Mouse (Mus musculus) A20 (cell line): Measurements from ENCODE around the gene Vapa.

Experiments
- DNase-seq: peaks from one replicate; pipeline ENCODE4 v3.0.0-alpha.2; 2011; ENCODE audit warnings: low read depth, low spot score

Vapa gene

DNA sequence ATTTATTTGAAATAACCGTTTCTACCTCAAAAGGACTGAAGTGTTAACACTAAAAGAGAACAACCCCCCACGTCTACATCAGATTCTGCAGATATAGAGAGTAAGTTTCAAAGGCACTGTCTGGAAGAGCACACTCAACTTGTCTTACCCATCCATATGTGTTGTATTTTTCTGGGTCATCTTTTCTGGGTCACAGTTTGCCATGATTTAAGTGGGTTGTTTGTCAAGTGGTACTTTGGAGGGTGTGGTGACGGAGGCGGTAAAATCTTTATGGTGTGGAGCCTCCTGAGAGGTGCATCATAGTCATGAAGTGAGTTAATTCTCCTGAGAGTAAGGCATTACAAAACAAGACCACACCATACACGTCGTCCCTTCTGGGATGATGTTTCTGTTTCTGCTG lies 12.2 kb upstream of the Vapa start:
- no peak for DNase-seq

DNA sequence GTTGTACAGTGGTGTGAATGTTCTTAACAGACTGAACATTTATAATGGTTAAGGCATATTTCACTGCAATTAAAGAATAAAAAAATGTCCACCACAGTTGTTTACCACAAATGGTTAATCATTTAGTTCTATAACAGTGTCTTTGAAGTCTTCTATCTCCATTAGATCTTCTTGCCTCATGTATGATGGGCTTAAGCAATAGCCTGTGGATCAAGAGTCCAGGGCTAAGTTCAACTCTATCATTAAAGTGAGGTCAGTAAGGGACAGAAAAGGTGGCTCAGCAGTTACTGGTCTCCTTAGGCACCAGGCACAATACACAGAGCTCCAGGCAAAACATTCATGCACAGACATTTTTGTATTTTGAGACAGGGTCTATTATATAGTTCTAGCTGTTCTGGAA lies 9.8 kb upstream of the Vapa start:
- DNase-seq = no peak

DNA sequence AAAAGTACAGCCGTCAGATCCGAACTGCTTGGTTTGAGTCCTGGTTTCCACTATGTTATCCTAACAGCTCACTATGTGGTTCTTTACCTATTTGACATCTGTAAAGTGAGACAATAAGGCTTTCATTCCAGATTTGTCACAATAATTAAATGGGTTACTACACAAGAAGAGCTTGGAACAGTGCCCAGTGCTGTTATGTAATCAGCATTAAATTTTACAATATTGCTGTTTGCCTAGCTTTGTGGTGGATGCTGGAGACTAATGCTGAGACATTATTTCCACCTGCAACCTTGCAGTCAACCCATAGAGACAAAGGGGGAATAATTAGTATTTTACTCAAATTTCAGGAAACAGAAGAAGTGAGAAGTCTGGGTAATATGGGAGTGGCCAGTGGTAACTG lies 5.1 kb upstream of the Vapa start:
- DNase-seq = no peak

DNA sequence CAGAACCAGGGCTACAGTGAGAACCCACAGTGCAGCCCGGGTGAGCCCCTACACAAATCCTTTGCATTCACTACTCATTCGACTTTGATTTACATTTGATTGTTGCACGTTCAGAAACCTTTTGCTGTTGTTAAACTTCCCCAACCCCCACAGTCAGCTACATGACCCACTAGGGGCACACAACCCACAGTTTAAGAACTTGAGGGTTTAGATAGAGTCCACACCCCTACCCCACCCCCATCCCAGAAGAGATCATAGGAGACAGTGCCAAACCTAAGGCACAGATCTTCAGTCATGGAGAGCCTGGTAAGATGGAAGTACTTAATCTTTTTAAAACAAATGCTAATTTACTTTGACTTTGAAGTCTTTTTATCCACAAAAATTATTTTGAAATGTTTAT lies 2.3 kb upstream of the Vapa start:
- DNase-seq = no peak

DNA sequence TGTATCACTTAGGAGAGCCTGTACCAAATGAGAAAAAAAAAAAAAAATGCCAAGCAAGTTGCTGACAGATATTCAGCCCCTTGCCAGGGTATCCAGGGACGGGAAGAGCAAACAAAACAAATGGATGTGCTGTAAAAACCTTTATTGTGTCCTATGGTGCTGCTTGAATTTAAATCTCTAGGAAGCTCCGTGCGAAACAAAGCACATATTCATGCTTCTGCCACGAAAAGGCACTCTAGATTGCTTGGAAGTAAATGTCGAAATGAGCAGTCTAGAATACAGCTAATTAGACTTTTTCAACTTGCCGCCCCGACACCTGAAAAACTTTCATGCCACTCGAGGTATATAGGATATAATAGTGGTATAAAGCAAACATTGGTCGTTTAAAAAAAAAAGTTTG lies 1.1 kb upstream of the Vapa start:
- DNase-seq = no peak

DNA sequence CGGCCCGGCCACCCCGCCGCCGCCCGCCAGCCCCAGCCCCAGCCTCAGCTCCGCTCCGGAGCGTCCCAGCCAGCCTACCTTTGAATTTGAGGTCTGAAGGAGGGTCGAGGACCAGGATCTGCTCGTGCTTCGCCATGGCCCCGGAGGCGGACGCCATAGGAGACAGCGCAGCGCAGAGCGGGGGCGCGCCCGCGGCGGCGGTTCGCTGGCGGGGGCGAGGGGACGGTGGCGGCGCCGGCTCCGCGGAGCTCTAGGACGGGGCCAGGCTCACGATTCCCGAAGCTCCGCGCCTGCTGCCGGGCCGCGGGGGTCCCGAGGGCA lies 253 bp downstream of the Vapa start:
- DNase-seq = no peak

DNA sequence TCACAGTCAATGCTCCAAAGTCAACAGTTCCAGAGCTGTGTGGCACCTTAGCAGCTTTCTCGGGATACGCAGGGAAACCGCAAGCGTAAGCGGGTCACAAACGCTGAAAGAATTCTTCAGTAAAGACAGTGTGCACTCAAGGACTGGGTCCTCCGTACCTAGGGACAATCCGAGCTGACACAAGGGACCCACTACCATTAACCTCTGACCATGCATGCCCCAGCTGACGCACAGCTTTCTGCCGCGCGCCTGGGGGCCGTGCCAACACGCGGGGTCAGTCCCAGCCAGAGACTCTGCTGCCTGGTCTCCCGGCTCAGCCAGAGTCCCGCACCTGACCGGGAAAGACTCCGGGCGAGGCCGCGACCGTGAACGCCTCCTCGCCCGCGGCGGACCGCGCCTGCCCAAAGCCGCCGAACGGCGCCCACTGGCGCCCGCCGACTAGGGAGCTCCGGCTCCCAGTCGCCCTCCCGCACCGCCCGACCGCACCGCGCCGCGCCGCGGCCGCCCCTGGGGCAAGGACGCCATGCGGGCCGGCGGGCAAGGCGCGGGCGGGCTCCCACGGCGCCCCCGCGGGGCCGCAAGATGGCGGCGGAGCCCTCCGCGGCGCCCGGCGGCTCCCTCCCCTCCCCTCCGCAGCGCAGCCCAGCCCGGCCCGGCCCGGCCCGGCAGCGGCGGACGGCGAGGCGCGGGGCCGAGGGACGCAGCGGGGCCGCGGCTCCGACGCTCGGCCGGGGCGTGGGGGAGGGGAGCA lies 789 bp downstream of the Vapa start:
- peak; percentile 57 for DNase-seq

DNA sequence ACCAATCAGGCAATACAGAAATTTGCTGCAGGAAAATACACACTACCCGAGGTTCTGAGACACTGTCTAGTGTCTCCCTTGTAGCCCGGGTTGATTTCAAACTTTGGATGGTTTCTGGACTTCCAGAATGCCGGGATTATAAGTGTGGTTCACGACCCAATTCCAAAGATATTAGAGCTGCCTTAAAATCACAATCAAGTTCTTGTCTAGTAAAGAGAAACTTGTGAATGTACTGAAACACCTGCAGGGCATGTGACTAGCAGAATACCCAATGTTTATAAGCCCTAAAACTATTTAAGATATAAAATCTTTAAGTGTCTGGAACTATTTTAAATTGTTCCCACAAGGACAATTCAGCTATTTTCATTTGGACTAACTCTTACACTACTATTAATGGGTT lies 1.6 kb downstream of the Vapa start:
- DNase-seq = peak; percentile 53

DNA sequence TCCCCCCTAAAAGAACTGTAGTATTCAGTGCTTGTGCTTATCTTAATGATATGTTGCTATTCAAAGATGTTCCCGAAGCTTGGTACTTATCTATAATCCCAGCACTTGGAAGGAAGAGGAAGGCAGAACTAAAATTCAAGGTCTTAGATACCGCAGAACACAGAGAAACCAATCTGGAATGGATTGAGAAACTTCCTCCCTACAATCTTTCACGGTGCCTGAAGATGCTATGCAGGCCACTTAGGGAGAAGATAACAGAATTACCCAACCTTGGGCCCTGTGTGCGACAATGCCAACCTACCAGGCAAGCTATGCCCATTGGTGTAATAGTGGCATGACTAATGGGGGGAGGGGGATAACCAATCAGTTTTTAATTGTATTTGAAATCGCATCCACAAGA lies 4.6 kb downstream of the Vapa start:
- no peak for DNase-seq

DNA sequence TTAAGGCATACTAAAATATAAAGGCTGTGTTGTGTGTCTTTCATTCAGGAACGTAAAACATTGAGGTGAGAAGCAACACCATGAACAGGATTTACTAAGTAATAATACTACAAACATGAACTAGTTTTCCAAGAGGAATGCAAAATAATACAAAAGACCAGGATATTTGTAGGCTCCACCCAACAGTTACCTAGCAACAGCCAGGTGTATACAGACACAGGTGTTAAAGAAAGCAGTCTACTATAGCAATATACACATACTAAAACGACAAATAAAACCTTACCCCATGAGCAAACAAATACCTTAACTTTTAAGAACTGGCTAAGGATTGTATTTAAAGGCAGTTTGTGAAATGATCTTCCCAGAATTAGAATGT lies 5.1 kb downstream of the Vapa start:
- no peak for DNase-seq

DNA sequence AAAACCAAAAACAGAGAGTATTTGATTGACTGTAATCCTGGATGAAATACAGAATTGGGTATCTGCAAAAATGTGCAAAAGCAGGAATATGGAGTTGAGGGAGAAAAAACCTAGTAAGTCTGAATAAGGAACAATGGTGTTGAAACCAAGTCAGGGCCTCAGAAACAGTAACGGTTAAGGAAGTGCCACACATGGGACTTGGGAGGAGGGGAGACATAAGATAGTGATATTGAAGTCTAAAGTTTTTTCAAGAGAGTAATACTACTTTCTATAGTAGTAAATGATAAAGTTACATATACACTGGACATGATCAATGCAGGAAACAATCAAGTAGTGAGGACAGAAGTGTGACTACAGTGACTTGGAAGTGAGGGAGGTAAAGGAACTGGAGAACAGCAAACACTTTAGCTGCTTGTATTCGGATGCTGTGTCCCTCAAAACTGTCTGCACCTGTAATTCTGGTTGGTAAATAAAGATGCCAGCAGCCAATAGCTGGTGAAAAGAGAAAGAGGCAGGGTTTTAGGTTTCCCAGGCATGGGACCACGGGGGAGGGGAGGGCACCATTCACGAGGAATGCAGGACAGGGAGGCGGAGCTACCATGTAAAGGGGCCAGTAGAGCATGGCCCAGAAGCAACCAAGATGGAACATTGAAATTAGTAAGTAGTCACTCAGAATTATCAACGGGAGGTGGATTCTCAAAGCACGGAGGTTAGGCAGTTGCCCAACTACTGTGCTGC lies 5.6 kb downstream of the Vapa start:
- DNase-seq = no peak

DNA sequence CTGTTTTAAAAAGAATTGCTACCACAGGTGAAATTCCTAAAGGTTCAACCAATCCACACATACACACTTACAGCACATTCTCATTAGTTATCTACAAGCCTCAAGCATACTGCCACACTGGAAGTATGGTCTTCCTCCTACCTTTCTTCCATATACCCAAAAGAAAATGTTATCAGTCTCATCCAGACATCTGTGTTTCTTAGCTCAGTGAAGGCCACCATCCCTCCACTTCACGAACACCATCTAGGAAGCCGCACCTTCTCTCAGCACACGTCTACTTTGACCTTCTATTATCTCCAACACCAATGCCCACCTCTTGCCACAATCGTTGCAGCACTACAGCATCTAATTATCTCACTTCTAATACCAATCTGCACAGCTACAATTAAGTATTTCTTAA lies 7.3 kb downstream of the Vapa start:
- no peak for DNase-seq

DNA sequence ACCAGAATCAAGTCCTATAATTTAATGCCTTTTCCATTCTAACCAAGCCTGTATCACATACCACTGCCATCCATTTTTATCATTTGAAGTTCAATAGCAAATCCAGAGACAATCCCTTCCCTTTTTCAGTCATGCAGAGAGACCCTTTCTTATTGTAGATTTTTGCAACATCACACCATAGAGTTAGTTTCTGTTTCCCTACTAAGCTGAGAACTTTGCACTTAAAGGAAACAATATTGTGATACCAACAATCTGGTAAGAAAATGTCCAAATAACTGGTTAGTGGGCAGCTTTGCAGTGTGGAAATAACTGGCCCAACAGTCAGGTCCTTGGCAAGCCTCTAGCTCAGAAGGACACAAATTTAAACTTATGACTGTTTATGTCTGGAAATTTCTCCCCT lies 8.5 kb downstream of the Vapa start:
- no peak for DNase-seq

DNA sequence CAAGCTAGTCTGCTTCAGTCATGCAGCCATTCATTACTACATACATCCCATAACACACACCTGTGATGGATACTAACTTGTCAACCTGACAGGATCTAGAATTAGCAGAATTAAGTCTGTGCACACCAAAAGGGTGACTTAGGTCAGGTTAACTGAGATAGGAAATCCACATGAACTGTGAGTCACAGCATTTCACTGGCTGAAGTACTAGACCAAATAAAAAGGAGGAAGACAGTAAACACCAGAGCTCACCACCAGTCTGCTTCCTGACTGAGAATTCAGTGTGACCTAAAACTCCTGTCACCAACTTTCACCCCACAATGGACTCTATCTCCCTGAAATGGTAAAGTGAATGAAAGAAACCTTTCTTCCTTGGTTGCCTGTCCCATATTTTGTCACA lies 9.0 kb downstream of the Vapa start:
- DNase-seq = no peak

DNA sequence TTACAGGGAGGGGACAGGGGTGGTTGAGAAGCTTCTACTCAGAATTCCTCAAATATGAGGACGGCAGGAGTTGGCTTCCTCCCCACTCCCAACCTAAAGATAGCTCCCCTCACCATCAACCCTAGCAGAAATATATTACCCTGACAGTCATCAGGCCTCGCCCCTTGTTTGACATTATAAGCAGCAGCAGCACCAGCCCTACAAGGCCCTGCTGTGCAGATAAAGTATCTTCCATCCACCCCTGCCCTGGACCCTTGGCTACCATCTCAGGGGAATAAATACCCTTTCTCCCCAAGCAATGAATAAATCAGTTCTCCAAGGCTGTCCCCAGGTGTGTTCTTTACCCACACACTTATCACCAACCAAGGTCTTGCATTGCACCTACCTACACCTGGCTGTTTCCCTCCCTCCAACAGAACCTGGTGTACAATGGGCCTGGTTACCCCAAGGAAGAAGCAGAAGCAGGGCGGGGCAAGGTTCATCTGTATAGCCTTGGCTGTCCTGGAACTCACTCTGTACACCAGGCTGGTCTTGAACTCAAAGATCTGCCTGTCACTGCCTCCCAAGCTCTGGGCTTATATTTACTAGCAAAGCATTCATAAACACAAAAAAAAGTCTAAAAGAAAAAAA lies 15.4 kb downstream of the Vapa start:
- DNase-seq = no peak

DNA sequence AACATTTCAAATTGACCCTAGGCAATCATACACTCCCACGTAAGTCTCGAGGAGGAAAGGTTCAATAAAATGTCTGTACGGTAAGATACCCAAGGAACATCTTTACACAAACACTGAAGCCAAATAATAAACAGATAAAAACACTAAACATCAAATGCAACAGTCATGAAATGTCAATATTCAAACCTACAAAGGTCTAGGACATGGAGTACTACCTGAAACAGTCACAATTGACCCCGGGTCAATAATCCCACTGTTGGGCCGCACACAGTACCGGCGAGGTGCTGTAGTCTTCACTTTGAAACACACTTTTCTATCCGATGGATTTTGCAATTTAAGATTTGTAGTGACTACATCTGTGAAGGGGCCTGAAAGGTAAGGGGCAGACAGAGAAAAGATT lies 18.7 kb downstream of the Vapa start:
- no peak for DNase-seq

DNA sequence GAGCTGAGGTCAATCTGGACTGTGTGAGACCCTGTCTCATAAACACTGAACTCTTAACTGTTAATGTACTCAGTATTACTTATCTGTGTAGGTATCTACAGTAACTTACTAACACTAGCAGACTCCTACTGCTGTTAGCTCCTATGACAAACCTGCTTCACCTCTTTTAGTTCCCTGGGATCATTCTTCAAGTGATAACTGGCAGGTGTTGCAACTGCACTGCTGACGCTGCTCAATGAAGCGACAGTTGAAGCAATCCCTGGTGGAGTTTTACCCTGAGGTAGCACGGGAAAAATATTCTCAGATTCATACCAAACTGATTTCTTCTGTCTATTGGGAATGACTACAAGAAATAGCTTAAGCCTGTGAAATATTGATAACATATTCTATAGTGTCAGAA lies 26.5 kb downstream of the Vapa start:
- no peak for DNase-seq

DNA sequence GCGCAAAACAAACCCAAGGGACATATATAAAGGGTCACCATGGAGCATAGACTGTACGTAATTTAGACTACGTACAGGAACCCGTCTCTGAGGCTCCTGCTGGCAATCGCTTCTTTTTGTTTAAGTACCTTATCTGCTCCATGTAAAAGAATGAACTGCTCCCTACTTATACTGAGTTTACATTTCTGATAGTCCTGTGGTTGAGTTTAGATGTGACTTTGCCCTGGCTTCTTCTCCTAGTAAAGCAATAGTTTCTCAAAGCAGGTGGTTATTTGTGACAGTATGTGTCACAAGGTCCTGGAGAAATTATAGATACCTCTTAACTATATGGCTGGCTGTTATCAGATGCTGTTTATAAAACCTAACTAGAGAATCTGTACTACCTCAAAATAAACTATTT lies 31.9 kb downstream of the Vapa start:
- DNase-seq = no peak

DNA sequence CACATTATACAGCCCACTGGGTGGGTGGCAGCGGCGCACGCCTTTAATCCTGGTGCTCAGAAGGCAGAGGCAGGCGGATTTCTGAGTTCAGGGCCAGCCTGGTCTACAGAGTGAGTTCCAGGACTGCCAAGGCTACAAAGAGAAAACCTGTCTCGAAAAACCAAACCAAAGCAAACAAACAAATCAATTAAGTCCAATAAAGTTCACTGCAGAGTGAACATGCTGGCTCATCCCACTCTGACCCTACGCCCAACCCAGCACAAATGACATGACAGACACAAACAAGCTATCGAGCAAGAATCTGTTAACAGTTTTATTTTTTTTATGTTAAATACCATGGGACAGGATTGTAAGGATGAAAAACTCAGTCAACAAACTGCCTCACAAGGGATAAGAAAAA lies 33.6 kb downstream of the Vapa start:
- no peak for DNase-seq

DNA sequence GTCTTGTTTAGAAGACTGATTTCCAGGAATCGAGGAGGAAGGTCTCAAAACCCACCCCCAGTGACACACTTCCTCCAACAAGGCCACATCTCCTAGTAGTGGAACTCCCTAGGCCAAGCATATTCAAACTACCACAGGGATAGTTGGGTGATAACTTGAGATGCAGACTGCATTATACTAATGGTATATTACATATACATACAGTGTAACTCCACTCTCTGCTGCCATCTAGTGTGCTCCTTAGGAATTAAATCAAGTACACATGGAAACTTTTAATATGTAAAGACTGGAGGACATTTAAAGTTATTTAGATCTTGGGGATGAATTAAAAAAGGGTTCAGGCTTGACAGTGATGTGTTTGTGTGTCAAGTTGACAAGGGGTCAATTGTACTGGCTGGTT lies 38.0 kb downstream of the Vapa start:
- DNase-seq = no peak

DNA sequence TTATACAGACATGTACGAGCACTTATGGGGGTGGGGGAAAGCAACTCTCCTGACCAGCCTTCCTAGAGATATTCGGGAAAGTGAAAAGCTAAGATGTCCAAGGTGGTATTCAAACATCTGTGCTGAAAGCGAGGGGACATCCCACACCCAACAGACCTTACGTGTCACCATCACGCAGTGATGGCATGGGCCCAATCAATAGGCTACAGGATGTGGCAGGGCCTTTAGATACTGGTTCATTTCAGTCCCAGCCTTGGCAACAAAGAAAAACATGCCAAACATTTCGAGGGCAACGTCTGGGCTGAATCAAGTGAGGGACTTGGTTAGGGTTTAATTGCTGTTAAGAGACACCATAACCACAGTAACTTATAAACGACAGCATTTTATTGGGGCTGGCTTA lies 38.5 kb downstream of the Vapa start:
- DNase-seq = no peak

DNA sequence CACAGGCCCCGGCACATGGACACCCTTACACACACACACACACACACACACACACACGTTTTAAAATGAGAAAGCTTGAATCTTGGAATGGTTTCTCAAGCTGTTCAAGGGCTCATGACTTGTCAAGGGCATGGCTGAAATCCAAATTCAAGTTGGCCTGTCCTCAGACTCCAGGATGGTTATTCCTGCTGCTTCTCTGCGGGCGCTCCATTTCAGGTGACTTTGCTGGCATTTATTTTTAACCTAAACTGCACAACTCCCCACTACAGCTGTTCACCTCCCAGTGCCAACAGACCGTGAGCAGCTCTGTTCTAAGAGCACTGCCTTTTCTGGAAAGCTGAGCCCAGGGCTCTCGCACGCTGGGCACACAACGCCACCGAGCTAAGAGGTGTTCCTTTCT lies 41.5 kb downstream of the Vapa start:
- no peak for DNase-seq

DNA sequence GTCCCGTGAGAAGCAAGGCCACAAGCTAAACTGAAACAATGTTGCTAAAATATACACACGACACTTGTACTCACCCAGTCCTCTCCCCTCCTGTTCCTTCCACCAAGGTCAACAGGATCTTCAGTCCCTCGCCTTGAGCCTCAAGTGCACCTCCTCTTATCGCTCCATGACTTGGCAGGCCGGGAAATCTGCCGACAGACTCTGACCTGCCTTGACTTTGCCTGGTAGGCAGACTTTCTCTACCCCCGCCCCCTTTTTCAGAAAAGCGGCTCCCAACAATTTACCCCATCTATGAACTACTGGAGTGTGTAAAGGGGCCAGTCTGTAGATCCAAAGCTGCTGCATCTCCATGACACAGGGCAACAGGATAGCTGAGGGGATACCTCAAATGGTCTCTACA lies 41.9 kb downstream of the Vapa start:
- no peak for DNase-seq
